Mouse (Mus musculus) embryonic stem cell, embryonic (primary cell): ENCODE data around the gene Mbl2.

ENCODE experiments used
- CTCF ChIA-PET, 4 experiments: fragments of 300-600 bp in 2 of 4; fragments of 350-600 bp in 2 of 4; sonication (Branson Sonifier 250); formaldehyde crosslinking; loops; one replicate each; lab custom pipeline; 2022; ENCODE audit warnings: inconsistent platforms in 2 of 4; lab: Charles Lee
- POLR2A ChIA-PET, 4 experiments: fragments of 300-600 bp in 2 of 4; fragments of 350-600 bp in 2 of 4; sonication (Branson Sonifier 250); formaldehyde crosslinking; loops; one replicate each; lab custom pipeline; 2022; ENCODE audit warnings: antibody characterized with exemption in 4 of 4, inconsistent platforms in 1 of 4; lab: Charles Lee

The Mbl2 gene

DNA sequence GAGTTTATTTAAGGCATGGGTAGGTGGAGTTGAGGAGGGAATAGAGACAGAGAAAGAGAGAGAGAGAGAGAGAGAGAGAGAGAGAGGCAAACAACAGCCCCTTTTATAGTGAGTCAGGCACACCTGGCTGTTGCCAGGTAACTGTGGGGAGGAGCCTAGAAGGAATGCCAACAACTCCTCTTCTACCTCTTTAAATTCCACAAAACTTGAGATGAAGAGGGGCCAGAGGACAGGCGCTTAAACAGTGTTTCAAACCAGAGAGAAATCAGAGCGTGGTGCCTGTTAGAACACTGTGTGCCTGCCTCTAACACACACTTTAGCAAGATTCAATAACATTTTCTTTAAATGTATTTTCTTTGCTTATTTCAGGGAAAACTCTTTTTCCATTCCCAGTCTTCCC, 19.5 kb downstream of the Mbl2 start:
- ChIA-PET CTCF (no interaction called here), POLR2A (no interaction called here)

GRCm38 (mm10) chr19:30256339-30256738, 23.6 kb downstream of the Mbl2 start:
- ChIA-PET POLR2A (interaction anchor here in 2 of 4 experiments (0.5 to 0.6 kb wide), 2 partner anchors 33 to 725 kb away, joined by 3 read pairs; no protein-coding TSS in a partner anchor), CTCF (interaction anchor here in 1 of 4 experiments (1.5 kb wide), 1 partner anchor 9 kb away, joined by 4 read pairs; no protein-coding TSS in a partner anchor)

GRCm38 (mm10) chr19:30281125-30281524, 48.4 kb downstream of the Mbl2 start:
- POLR2A ChIA-PET: no interaction called here
- CTCF ChIA-PET: interaction anchor here in 1 of 4 experiments (1.1 kb wide), 1 partner anchor 34 kb away, joined by 4 read pairs; no protein-coding TSS in a partner anchor

DNA sequence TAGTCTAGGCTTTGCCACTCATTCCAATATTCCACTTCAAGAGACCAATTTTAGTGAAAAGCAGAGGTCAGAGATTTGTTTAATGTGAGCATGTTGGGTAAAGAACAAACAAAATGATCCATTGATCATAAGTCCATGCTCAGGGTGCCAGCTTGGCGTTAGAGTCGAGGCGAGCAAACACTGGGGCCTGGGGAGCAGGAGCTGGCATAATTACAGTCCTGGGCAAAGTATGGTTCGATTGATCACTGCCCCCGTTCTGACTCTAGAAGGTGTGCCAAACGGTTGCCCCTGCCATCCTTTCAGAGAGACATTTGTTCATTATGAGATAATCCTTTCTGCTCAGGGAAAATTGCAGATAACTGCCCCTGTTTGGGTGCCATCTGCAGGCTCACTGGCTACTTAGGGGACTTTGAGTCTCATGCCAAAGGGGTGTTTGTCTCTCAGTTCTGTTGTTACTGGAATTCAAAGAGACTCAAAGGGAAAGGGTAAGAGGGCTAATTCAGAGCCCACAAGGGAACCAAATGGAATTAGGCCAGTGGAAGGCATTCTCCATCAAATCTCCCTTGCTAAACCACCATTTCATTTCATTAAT, 55.3 kb downstream of the Mbl2 start:
- POLR2A ChIA-PET: no interaction called here
- CTCF ChIA-PET: no interaction called here
